Mouse (Mus musculus) embryonic facial prominence, embryonic 11.5 days (tissue): ENCODE data around the gene Ankrd55. TPM values are rescaled to one million over a fixed set of nuclear protein-coding genes. Genes with fewer than 3 reads are reported as not detected.

Source experiments
- ATAC-seq: fragments of 200-750 bp; cut with Nextera tagmentation; replicated peaks from 2 replicates; pipeline ENCODE4 v1.8.0; 2017; ENCODE audit warnings: low read depth; ENCODE audit not compliant: insufficient number of reproducible peaks, low FRiP score, low TSS enrichment
- DNase-seq: peaks from one replicate; pipeline ENCODE4 v3.0.0-alpha.2; 2015; ENCODE audit warnings: low spot score
- H3K27ac ChIP-seq: fragments of 300-500 bp; sonication (generic); replicated peaks from 2 replicates; pipeline ENCODE4 v1.5.1; 2014; ENCODE audit warnings: mild to moderate bottlenecking, low read depth, low read length, control low read depth
- H3K27me3 ChIP-seq: fragments of 300-500 bp; sonication (generic); 2 replicates; pipeline ENCODE4 v1.6.1; 2014; ENCODE audit warnings: mild to moderate bottlenecking, low read length, moderate library complexity, mixed read lengths; ENCODE audit not compliant: control insufficient read depth, insufficient read depth
- H3K36me3 ChIP-seq: fragments of 300-500 bp; sonication (generic); replicated peaks from 2 replicates; pipeline ENCODE4 v1.6.1; 2014; ENCODE audit warnings: low read depth, mild to moderate bottlenecking, low read length, moderate library complexity, mixed read lengths; ENCODE audit not compliant: control insufficient read depth, insufficient read depth
- H3K4me1 ChIP-seq: fragments of 300-500 bp; sonication (generic); 2 replicates; pipeline ENCODE4 v1.6.1; 2014; ENCODE audit warnings: low read length, mixed read lengths; ENCODE audit not compliant: control insufficient read depth, insufficient read depth
- H3K4me2 ChIP-seq: fragments of 300-500 bp; sonication (generic); 2 replicates; pipeline ENCODE4 v1.6.1; 2014; ENCODE audit warnings: low read depth, mild to moderate bottlenecking, control low read depth, low read length, moderate library complexity
- H3K4me3 ChIP-seq: fragments of 300-500 bp; sonication (generic); 2 replicates; pipeline ENCODE4 v1.5.1; 2014; ENCODE audit warnings: low read depth, low read length, control low read depth
- H3K9ac ChIP-seq: fragments of 300-500 bp; sonication (generic); replicated peaks from 2 replicates; pipeline ENCODE4 v1.6.1; 2014; ENCODE audit warnings: mild to moderate bottlenecking, control low read depth, low read length
- H3K9me3 ChIP-seq: fragments of 300-500 bp; sonication (generic); replicated peaks from 2 replicates; pipeline ENCODE4 v1.6.1; 2016; ENCODE audit warnings: mild to moderate bottlenecking, low read length, inconsistent platforms, mixed read lengths; ENCODE audit not compliant: control insufficient read depth
- WGBS: fragments of 180-500 bp; shearing (Covaris S2); extraction: QIAGEN DNeasy Blood & Tissue Kit; methylation state at CpG from one replicate; pipeline ENCODE4 v1.1.7; 2014; 5-methylcytosine and 5-hydroxymethylcytosine counted together
- polyA plus RNA-seq: library from polyadenylated mRNA; unstranded; fragments of >200 nt; fragmentation: Nextera tagmentation; extraction: Ambion mirVana; gene quantifications from 2 replicates; pipeline ENCODE4 v1.2.1, GENCODE M21; 2014

Gene Ankrd55
- polyA plus RNA-seq, 1 experiment from 2014 or later, result 1.1 TPM

GRCm38 (mm10) chr13:112325126-112325525 is 36.9 kb downstream of the Ankrd55 start:
- no peak overlapping the region for H3K27ac ChIP-seq
- H3K9me3 ChIP-seq, result no peaks in the 10 kb centered on the region
- no peak overlapping the region for H3K4me2 ChIP-seq
- no peak overlapping the region for H3K4me3 ChIP-seq
- 85% methylated on average over 2 of the region's 2 CpGs for WGBS
- no peak overlapping the region for H3K9ac ChIP-seq
- ATAC-seq, result no peak
- no peaks in the 10 kb centered on the region for H3K4me1 ChIP-seq
- no peak for DNase-seq
- no peaks in the 10 kb centered on the region for H3K36me3 ChIP-seq
- no peaks in the 10 kb centered on the region for H3K27me3 ChIP-seq

- no peak overlapping the region for H3K4me2 ChIP-seq
- no peak overlapping the region for H3K4me3 ChIP-seq
- WGBS, result 77% methylated on average over 7 of the region's 7 CpGs
- H3K4me1 ChIP-seq, result no peaks in the 10 kb centered on the region
- H3K27ac ChIP-seq, result no peak overlapping the region
- ATAC-seq (no peak), DNase-seq (no peak)
- H3K27me3 ChIP-seq, result no peaks in the 10 kb centered on the region
- H3K9ac ChIP-seq, result no peak overlapping the region
- H3K9me3 ChIP-seq, result no peaks in the 10 kb centered on the region
- no peaks in the 10 kb centered on the region for H3K36me3 ChIP-seq
Observed at GRCm38 (mm10) chr13:112326403-112326802, 38.2 kb downstream of the Ankrd55 start.

- no peak for ATAC-seq
- no peak overlapping the region for H3K4me3 ChIP-seq
- no peaks in the 10 kb centered on the region for H3K36me3 ChIP-seq
- no peaks in the 10 kb centered on the region for H3K27me3 ChIP-seq
- WGBS, result 91% methylated on average over 5 of the region's 5 CpGs
- no peak overlapping the region for H3K9ac ChIP-seq
- no peaks in the 10 kb centered on the region for H3K9me3 ChIP-seq
- DNase-seq, result no peak
- H3K4me2 ChIP-seq, result no peak overlapping the region
- H3K27ac ChIP-seq, result no peak overlapping the region
- no peaks in the 10 kb centered on the region for H3K4me1 ChIP-seq
Observed at GRCm38 (mm10) chr13:112326977-112327376, 38.7 kb downstream of the Ankrd55 start.

- Histone ChIP-seq H3K9ac (no peak overlapping the region), H3K27ac (no peak overlapping the region), H3K4me3 (no peak overlapping the region), H3K36me3 (no peaks in the 10 kb centered on the region), H3K27me3 (no peaks in the 10 kb centered on the region), H3K4me2 (no peak overlapping the region), H3K9me3 (no peaks in the 10 kb centered on the region), H3K4me1 (no peaks in the 10 kb centered on the region)
- ATAC-seq, result no peak
- no peak for DNase-seq
- whole genome bisulfite sequencing, result 56% methylated on average over 4 of the region's 4 CpGs
Observed at GRCm38 (mm10) chr13:112327511-112327910, 39.3 kb downstream of the Ankrd55 start.

GRCm38 (mm10) chr13:112330257-112330656 is 42.0 kb downstream of the Ankrd55 start:
- Histone ChIP-seq H3K4me3 (no peak overlapping the region), H3K36me3 (no peaks in the 10 kb centered on the region), H3K27me3 (no peaks in the 10 kb centered on the region), H3K9ac (no peak overlapping the region), H3K27ac (no peak overlapping the region), H3K9me3 (no peaks in the 10 kb centered on the region), H3K4me2 (no peak overlapping the region), H3K4me1 (no peaks in the 10 kb centered on the region)
- ATAC-seq (no peak), DNase-seq (no peak)
- 87% methylated on average over 6 of the region's 6 CpGs for WGBS

- Histone ChIP-seq H3K27ac (0 out of 2 replicates have a peak overlapping the region, but pooled peaks have one; percentile 20), H3K9me3 (no peaks in the 10 kb centered on the region), H3K4me1 (no peaks in the 10 kb centered on the region), H3K4me2 (no peak overlapping the region), H3K9ac (no peak overlapping the region), H3K4me3 (no peak overlapping the region), H3K36me3 (no peaks in the 10 kb centered on the region), H3K27me3 (no peaks in the 10 kb centered on the region)
- 42% methylated on average over 8 of the region's 8 CpGs for WGBS
- ATAC-seq (peak; percentile 89; the same call in 1 of the 2 replicates), DNase-seq (peak; percentile 48)
Observed at GRCm38 (mm10) chr13:112330919-112331681, 42.8 kb downstream of the Ankrd55 start.

GRCm38 (mm10) chr13:112331682-112332061 is 43.4 kb downstream of the Ankrd55 start:
- H3K4me3 ChIP-seq, result no peak overlapping the region
- DNase-seq (peak; percentile 24), ATAC-seq (0 out of 2 replicates have a peak, but pooled peaks have one; percentile 36)
- no peak overlapping the region for H3K9ac ChIP-seq
- no peaks in the 10 kb centered on the region for H3K27me3 ChIP-seq
- no peaks in the 10 kb centered on the region for H3K9me3 ChIP-seq
- WGBS, result 54% methylated on average over 1 of the region's 1 CpGs
- H3K4me1 ChIP-seq, result no peaks in the 10 kb centered on the region
- no peaks in the 10 kb centered on the region for H3K36me3 ChIP-seq
- H3K4me2 ChIP-seq, result no peak overlapping the region
- 0 out of 2 replicates have a peak overlapping the region, but pooled peaks have one; percentile 20 for H3K27ac ChIP-seq

- Histone ChIP-seq H3K27ac (no peak overlapping the region), H3K4me1 (no peaks in the 10 kb centered on the region), H3K9ac (no peak overlapping the region), H3K9me3 (no peaks in the 10 kb centered on the region), H3K27me3 (no peaks in the 10 kb centered on the region), H3K4me2 (no peak overlapping the region), H3K36me3 (no peaks in the 10 kb centered on the region), H3K4me3 (no peak overlapping the region)
- ATAC-seq (no peak), DNase-seq (no peak)
- 88% methylated on average over 3 of the region's 3 CpGs for WGBS
Observed at GRCm38 (mm10) chr13:112335531-112335930, 47.3 kb downstream of the Ankrd55 start.
